Mouse (Mus musculus) embryo, embryonic 11 days (tissue): ENCODE measurements around the gene Abhd13.

ENCODE experiments used
- DNase-seq: peaks from one replicate; pipeline ENCODE4 v3.0.0-alpha.2; 2015

Abhd13 gene

DNA sequence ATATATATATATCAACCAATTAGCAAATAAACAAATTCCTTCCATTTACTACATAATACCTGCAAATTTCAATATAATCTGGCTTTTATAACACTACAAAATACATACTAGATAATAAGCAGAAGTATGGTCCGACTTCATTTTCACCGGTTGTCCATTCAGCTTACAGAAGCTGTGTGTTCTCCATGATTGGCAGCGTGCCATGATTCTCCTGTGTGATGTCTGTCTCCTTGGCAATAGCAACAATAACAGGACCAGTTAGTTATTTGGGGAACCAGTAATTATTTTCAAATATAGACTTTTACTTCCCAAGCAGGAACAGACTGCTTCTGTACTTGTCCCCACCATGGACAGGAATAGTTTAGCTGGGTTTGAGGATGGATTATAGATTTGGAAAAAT is 39.7 kb downstream of the Abhd13 start:
- no peak for DNase-seq

DNA sequence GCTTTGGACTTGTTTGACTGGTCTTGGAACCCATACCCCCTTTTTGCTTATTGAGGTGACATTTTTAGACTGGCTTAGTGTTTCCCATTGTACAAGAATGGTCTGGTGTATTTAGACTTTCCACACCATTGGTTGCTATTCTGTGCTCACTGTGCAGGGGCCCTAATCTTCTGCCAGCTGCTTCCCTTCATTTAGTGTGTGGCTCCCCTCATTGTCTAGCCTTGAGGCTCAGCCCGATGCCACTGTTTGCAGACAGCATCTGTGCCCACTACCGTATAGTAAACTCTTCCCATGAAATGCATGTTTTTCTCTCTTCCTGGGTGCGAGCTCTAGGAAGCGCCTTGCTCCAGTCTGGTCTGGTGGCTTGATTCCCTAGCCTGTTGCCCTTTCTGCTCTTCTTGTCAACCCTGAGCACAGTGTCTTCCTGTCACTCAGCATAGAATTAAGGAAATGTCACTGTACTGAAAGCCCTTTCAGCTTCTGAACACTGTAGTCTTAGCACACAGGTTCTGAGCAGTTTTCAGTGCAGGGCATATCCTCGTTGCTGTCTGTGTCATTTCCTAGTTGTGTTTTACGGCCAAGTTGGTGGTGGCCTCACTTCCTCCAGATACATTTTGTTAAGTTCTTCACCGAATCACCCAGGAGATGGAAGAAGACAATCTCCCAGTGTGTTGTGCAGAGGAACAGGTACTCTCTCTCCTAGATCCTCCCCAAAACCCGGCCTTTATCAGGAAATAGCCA is 53.0 kb downstream of the Abhd13 start:
- no peak for DNase-seq

DNA sequence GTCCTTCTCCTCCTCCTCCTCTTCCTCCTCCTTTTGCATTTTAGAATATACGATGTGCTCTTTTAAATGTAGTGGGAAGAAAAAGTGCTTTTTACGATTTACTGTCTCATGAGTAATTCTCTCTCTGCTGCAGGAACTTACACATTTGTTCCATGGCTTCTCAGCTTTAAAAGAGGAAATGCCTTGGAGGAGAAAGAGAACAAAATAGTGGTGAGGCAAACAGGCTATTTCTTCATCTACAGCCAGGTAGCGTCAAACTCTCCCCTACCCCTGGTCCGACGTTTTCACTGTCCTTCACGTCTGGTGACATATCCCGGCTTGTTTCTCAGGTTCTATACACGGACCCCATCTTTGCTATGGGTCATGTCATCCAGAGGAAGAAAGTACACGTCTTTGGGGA is 53.7 kb downstream of the Abhd13 start:
- DNase-seq: no peak

DNA sequence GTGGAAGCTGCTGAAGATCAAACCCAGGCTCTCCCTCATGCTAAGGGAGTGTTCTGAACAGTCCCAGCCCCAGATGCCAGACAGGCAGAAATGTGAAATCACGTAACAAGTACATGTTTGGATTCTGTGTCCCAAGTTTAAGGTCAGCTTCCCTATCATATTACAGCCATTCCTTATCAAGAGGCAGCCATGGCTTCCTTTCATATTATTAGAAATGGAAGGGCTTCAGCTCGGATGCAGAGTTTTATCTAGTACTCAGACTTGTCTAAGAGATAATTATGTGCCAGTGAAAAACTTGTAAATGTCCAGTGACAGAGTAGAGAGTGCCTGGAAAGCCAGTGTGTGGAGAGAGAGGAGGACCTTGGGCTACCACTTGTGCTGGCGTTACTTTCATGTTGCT is 63.4 kb downstream of the Abhd13 start:
- no peak for DNase-seq
